Mouse (Mus musculus): ENCODE data around the gene Cd44.

GRCm38 (mm10) chr2:102905604-102906003, 4.1 kb upstream of the Cd44 start:
- TF ChIP-seq CTCF (IDR thresholded peaks at IDR 0.05; ENCODE audit: control insufficient read depth, insufficient read depth, insufficient replicate concordance, low read depth, low read length) (no peak), POLR2A (IDR thresholded peaks at IDR 0.05; ENCODE audit: control insufficient read depth, low read depth, low read length) (no peak)
